Mouse (Mus musculus): ENCODE results near the gene Tbc1d23. TPM values are rescaled to one million over a fixed set of nuclear protein-coding genes. Genes with fewer than 3 reads are reported as not detected.

Gene Tbc1d23
- polyA plus RNA-seq, 1 experiment, result 39.4 TPM

DNA sequence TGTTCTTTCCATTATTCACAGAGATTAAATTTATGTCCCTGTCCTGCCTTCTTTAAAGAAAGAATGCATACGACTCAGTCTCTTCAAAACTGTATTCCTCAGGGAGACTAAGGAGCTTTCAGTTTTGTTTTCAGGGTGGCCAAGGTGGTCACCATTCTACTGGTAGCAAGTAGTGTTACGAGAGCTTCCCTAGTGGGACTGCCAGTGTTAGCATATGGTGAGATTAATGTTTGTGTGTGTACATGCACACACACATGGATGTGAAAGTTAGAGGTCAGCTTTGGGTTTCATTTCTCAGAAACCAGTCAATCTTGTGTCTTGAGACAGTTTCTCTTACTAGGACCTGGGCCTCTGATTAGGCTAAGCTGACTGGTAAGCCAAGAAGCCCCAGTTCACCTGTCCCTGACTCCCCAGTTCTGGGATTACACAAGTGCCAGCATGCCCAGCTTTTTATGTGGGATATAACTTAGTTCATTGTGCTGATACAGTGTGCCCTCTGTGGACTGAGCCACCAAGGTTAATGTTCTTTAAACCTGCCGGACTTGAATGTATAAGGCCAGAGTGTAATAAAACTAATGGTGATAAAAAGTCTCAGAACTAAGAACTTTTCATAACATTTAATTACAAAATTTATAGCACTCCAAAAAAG lies 100.4 kb downstream of the Tbc1d23 start:
- no peak for TF ChIP-seq POLR2A (IDR thresholded peaks at IDR 0.05; ENCODE audit: borderline replicate concordance, insufficient read depth, low read length)
- TF ChIP-seq CTCF (IDR thresholded peaks at IDR 0.05; ENCODE audit: borderline replicate concordance, insufficient read depth, low read depth, low read length), result no peak
- H3K4me1 ChIP-seq (ENCODE audit: control insufficient read depth, insufficient read depth, low read length), result peaks cover 2% of the 10 kb centered on the region; the same call in 1 of the 2 replicates
- no peak for DNase-seq
- H3K27ac ChIP-seq (ENCODE audit: insufficient read depth, low read length), result no peak overlapping the region
- 81% methylated on average over 3 of the region's 3 CpGs for WGBS
- no peak overlapping the region for H3K4me3 ChIP-seq (replicated peaks; ENCODE audit: insufficient read depth, low read depth, low read length)
- no peaks in the 10 kb centered on the region for H3K27me3 ChIP-seq (ENCODE audit: control insufficient read depth, insufficient read depth, low read length)

DNA sequence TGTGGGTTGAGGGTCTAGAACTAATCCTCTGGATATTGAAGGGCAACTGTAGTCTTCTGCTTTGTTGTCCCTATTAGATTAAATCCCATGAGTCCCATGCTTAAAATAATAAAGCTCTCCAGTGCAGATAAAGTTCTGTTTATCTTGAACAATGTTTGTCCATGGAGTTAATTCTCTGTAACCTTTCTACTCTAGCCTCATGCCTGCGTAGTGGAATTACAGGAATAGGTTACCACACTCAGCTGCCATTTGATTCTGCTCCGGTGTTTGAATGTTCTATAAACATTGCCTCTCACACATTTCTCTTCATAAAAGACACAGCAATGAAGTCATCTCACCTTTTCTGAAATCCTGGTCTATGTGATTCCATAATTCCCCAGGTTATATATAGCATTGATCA lies 103.5 kb downstream of the Tbc1d23 start:
- no peak for TF ChIP-seq POLR2A (IDR thresholded peaks at IDR 0.05; ENCODE audit: borderline replicate concordance, insufficient read depth, low read length)
- TF ChIP-seq CTCF (IDR thresholded peaks at IDR 0.05; ENCODE audit: borderline replicate concordance, insufficient read depth, low read depth, low read length), result no peak
- 94% methylated on average over 2 of the region's 2 CpGs for WGBS
- no peak for DNase-seq

DNA sequence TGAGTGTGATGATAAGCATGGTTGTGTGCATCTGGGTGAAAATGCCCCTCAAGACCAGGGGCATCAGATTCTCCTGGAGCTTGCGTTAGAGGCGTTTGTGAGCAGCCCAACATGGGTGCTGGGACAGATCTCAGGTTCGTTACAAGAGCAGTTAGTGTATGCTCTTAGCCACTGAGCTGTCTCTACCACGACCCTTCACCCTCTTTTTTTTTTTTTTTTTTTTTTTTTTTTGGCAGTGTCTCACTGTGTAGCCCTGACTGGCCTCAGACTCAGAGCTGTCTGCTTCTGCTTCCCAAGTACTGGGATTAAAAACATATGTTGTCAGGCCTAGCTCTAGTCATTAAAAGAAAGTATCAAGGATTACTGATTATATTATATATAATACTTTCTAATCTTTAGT lies 105.0 kb downstream of the Tbc1d23 start:
- Histone ChIP-seq H3K4me1 (ENCODE audit: control insufficient read depth, insufficient read depth, low read length) (peaks cover 7% of the 10 kb centered on the region), H3K4me3 (replicated peaks; ENCODE audit: insufficient read depth, low read depth, low read length) (no peak overlapping the region), H3K27me3 (ENCODE audit: control insufficient read depth, insufficient read depth, low read length) (no peaks in the 10 kb centered on the region), H3K27ac (ENCODE audit: insufficient read depth, low read length) (no peak overlapping the region)
- WGBS, result 57% methylated on average over 4 of the region's 4 CpGs
- TF ChIP-seq CTCF (IDR thresholded peaks at IDR 0.05; ENCODE audit: borderline replicate concordance, insufficient read depth, low read depth, low read length), result no peak
- TF ChIP-seq POLR2A (IDR thresholded peaks at IDR 0.05; ENCODE audit: borderline replicate concordance, insufficient read depth, low read length), result no peak
- DNase-seq, result no peak

More for the DNA sequence above, 103.5 kb downstream of the Tbc1d23 start:
- Histone ChIP-seq H3K4me1 (ENCODE audit: control insufficient read depth, insufficient read depth, low read length) (peaks cover 7% of the 10 kb centered on the region), H3K27me3 (ENCODE audit: control insufficient read depth, insufficient read depth, low read length) (no peaks in the 10 kb centered on the region), H3K27ac (ENCODE audit: insufficient read depth, low read length) (no peak overlapping the region), H3K4me3 (replicated peaks; ENCODE audit: insufficient read depth, low read depth, low read length) (no peak overlapping the region)

DNA sequence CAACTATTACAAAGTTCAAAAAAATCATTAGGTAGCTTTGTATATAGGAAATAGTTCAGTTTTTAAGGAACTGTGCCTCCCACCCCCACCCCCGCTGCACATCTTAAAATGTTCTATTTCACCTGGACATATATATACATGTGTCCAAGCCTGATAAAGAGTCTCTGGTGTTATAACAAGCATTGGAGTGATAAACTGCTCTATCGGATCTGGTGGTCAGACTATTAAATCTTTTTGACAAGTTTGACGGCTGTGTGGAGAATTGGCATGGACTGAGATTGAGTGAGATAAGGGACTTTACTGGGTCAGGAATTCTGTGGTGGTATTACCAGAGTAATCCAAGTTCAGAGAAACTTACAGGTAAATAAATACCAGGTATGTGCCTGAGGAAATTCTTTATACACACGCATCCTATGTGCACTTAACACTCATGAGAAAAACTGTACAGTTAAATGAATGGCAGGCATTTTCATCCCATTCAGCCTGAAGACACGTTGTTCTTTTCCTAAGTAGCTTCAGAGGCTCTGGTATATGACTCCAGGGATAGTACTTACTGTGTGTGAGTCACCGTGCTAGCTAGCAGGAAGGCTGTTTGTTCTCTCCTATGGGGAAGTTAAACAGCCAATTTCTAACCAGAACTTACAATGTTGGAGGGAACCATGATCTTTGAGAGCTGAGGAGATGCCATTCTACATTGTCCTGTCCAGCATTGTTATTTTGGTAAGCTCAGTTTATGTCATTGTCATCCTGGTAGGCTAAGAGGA lies 108.4 kb downstream of the Tbc1d23 start:
- H3K4me1 ChIP-seq (ENCODE audit: control insufficient read depth, insufficient read depth, low read length), result peaks cover 7% of the 10 kb centered on the region
- 35% methylated on average over 6 of the region's 6 CpGs for WGBS
- H3K27ac ChIP-seq (ENCODE audit: insufficient read depth, low read length), result no peak overlapping the region

DNA sequence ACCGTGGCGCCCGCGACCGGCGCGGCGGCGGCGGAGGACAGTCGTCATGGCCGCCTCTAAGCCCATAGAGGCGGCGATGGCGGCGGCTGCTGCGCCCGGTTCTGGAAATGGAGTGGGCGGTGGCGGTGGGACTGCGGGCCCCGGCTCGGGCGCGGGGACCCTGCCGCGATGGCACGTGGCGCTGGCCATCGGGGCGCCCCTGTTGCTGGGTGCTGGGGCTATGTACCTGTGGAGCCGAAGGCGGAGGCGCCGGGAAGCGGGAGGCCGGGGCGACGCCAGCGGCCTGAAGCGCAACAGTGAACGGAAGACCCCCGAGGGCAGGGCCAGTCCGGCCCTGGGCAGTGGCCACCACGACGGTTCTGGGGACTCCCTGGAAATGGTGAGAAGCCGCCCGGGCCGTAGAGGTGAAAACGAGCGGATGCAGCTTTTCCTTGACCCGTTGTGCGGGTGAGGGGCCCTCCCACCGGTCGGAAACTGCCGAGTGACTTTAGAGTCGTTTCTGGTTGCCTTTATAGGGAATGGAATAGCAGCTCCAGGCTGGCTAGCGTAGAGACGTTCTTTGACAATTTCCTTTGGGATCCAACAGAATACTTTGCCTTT lies 109.4 kb downstream of the Tbc1d23 start:
- Histone ChIP-seq H3K27ac (ENCODE audit: insufficient read depth, low read length) (peak overlapping the region; percentile 46), H3K27me3 (ENCODE audit: control insufficient read depth, insufficient read depth, low read length) (no peaks in the 10 kb centered on the region), H3K4me3 (replicated peaks; ENCODE audit: insufficient read depth, low read depth, low read length) (peak overlapping the region; percentile 69), H3K4me1 (ENCODE audit: control insufficient read depth, insufficient read depth, low read length) (peaks cover 7% of the 10 kb centered on the region)
- no peak for DNase-seq
- WGBS, result under 1% methylated on average over 59 of the region's 59 CpGs
- no peak for TF ChIP-seq CTCF (IDR thresholded peaks at IDR 0.05; ENCODE audit: borderline replicate concordance, insufficient read depth, low read depth, low read length)
- no peak for TF ChIP-seq POLR2A (IDR thresholded peaks at IDR 0.05; ENCODE audit: borderline replicate concordance, insufficient read depth, low read length)

More for the DNA sequence above, 108.4 kb downstream of the Tbc1d23 start:
- no peak for TF ChIP-seq CTCF (IDR thresholded peaks at IDR 0.05; ENCODE audit: borderline replicate concordance, insufficient read depth, low read depth, low read length)
- TF ChIP-seq POLR2A (IDR thresholded peaks at IDR 0.05; ENCODE audit: borderline replicate concordance, insufficient read depth, low read length), result no peak
- H3K4me3 ChIP-seq (replicated peaks; ENCODE audit: insufficient read depth, low read depth, low read length), result peak overlapping the region; percentile 69
- no peak for DNase-seq
- no peaks in the 10 kb centered on the region for H3K27me3 ChIP-seq (ENCODE audit: control insufficient read depth, insufficient read depth, low read length)

DNA sequence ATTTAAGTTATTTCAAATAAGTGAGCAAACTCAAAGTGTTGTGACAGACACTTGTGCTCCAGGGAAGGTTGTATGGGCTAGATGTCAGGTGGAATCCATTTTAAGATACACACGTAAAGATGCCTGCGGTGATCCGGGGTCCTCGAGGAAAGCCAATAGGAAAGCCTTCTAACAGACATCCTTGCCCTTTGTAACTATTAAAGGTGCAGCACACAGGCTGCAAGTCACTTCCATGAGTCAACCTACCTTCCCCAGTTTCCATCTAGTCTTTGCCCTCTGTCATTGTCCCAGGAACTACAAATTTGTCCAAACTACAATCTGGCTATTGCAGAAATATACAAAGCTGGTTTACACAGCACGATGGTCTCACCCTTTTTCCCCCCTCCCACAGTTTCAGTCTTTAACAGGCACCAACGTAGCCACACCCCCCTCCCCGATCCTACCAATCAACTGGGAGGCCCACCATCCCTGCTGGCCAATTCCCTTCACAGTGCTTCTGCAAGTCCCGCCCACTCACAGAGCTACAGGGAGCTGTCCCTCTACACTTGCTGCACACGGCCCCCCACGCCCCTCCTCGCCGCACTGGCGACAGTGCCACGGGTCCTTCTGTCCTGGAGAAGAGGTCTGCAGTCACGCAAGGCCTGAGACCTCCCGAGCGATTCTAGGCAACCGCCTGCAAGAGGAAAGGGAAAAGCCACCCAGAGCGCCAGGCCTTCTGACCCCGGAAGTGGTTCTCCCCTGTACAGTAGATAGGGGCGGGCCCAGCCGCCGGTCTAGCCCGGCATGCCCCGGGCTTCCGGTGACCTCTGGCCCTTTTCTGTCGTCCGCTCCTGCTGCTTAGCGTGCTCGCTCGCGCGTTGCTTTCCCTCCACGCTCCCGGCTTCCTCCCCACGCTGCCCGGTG lies 110.1 kb downstream of the Tbc1d23 start, which contains the start of gene Tomm70a:
Tomm70a (plus strand) TSS at position 791 of the 903 bp plus-strand sequence.
- WGBS, result under 1% methylated on average over 37 of the region's 37 CpGs
- H3K27me3 ChIP-seq (ENCODE audit: control insufficient read depth, insufficient read depth, low read length), result no peaks in the 10 kb centered on the region
- peak; percentile 96 to 97 for DNase-seq
- peaks cover 5% of the 10 kb centered on the region for H3K4me1 ChIP-seq (ENCODE audit: control insufficient read depth, insufficient read depth, low read length)
- peak within 1 kb of the TSS; percentile 92 for H3K27ac ChIP-seq (ENCODE audit: insufficient read depth, low read length)
- H3K4me3 ChIP-seq (replicated peaks; ENCODE audit: insufficient read depth, low read depth, low read length), result peak within 1 kb of the TSS; percentile 69
- TF ChIP-seq POLR2A (IDR thresholded peaks at IDR 0.05; ENCODE audit: borderline replicate concordance, insufficient read depth, low read length) (peak; percentile 40; the same call in 1 of the 2 replicates), CTCF (IDR thresholded peaks at IDR 0.05; ENCODE audit: borderline replicate concordance, insufficient read depth, low read depth, low read length) (no peak)

Other genes starting within 250 kb of the Tbc1d23 start
- 0.05 TPM in 2 replicates for gene Tmem45a2, start 160.1 kb downstream of the Tbc1d23 start, polyA plus RNA-seq (2012; rRNA removed)
- 50.5 and 51.6 TPM in 2 replicates for gene Tomm70a, start 109.8 kb downstream of the Tbc1d23 start, polyA plus RNA-seq (2012; rRNA removed)
- 14.4 and 16.5 TPM in 2 replicates for gene Nit2, start 64.2 kb downstream of the Tbc1d23 start, polyA plus RNA-seq (2012; rRNA removed)
- 1.1 TPM in 2 replicates for gene Tmem30c, start 61.4 kb upstream of the Tbc1d23 start, polyA plus RNA-seq (2012; rRNA removed)
- gene Filip1l, start 121.6 kb upstream of the Tbc1d23 start, polyA plus RNA-seq (2012; rRNA removed), result 1.6 TPM in 2 replicates

All from cerebellum, adult 2 months (tissue).